Mouse (Mus musculus): ENCODE data around the gene Vamp9.

GRCm38 (mm10) chr5:99905731-99906130, 323 bp upstream of the Vamp9 start:
- TF ChIP-seq CTCF (IDR thresholded peaks at IDR 0.05; ENCODE audit: low read depth), result no peak
- no peak for TF ChIP-seq EP300 (IDR thresholded peaks at IDR 0.05; ENCODE audit: low read depth)

All from liver, postnatal 0 days (tissue).